Mouse (Mus musculus) cerebellum, adult 8-10 months (tissue): ENCODE measurements around the gene Luzp1.

Source experiments
- DNase-seq: peaks from one replicate; pipeline ENCODE4 v3.0.0; 2022

The Luzp1 gene

DNA sequence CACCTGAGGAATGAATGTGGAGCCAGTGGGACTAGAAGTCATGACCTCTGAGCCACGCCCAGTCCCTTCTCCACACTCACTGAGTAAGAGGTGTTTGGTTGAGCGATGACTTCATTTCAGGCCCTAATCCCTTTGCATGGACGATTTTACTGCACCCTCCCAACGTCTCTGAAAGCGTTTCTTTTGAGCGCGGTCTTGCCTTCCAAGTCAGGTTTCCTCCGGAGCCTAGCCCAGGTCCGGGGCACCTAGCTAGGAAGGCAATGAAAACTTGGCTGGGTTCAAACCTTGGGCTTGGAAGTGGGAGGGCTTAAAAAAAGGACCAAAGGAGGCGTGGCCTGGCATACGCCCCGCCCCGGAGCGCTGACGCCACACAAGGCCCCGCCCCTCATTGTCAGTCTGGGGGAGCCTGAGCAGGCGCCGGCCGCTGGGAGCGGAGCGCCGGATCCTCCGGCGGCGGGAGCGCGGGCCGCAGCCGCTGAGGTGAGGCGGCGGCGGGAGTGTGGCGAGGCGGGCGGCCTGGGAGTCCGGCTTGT is at the start of gene Luzp1:
Luzp1 (plus strand) TSS at position 391 of the 533 bp plus-strand sequence.
- DNase-seq, result peak; percentile 98

DNA sequence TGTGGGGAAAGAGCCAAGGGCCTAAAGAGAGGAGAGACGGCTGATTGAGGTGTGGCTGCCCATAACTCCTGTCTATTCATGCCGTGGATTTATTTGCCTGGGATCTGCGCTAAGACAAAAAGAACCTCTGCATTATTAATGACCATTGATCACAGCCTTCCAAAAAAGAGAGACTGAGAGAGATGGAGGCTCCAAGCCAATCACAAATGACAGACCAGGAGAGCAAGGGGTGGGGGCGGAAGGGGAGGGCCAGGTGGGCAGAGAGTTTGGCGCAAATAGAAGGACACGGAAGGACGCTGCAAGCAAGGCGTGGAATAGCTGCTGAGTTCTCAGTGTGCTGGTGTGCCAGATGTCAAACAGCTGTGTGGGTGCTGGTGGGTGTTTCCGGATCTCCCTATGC is 46.3 kb upstream of the Luzp1 start, which contains the start of gene Htr1d:
Htr1d (plus strand) TSS at position 301 of the 400 bp plus-strand sequence.
- DNase-seq, result no peak

GRCm38 (mm10) chr4:136424120-136424999 is 45.2 kb upstream of the Luzp1 start:
- DNase-seq, result no peak

DNA sequence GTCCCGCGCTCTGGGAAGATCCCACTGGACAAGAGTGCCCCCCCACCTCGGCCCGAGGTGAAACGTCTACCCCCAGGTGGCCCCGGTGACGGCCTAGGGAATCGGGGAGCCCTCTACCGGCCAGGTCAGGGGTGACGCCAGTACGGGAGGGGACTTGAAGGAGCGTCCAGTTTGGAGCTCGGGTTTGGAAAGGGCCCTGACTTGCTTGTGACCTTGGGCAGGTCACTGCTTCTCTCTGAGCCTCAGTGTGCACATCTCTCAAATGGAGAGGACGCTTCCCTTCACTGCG is 44.6 kb upstream of the Luzp1 start:
- peak; percentile 26 for DNase-seq

- no peak for DNase-seq
Measured at GRCm38 (mm10) chr4:136430609-136431375, 38.8 kb upstream of the Luzp1 start.

DNA sequence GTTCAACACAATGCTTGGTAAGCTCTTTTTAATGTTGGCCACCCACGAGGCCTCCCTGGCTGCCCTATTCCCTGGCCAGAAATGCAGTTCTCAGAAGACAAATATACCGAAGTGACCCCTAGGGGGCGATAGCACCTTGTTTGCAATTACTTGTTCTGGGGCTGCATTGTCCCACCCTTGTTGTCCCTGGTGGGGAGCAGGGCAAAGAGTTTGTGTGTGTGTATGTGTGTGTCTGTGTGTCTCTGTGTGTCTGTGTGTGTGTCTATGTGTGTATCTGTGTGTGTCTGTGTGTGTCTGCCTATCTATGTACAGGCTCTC is 38.2 kb upstream of the Luzp1 start:
- DNase-seq, result peak; percentile 49

DNA sequence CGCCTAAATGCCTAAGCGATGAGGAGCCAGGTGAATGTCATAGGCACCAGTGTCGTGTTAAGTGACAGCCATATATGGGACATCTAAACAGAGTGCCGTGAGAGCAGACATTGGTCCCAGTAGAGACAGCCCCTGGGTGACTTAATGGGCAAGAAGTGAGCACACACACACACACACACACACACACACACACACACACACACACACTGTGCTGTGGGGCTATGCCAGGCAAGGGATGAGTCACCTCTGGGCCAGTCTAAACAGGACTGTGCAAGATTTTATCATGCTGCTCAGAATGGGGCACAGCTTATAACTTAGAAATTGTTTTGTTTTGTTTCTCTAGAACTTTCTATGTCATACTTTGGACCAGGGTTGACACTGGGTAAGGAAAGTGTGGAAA is 35.5 kb upstream of the Luzp1 start:
- no peak for DNase-seq

GRCm38 (mm10) chr4:136439106-136439505 is 30.5 kb upstream of the Luzp1 start:
- DNase-seq, result no peak

- no peak for DNase-seq
Measured at GRCm38 (mm10) chr4:136441354-136442043, 28.1 kb upstream of the Luzp1 start.

- DNase-seq, result no peak
Measured at GRCm38 (mm10) chr4:136444561-136444960, 25.0 kb upstream of the Luzp1 start.

GRCm38 (mm10) chr4:136449795-136450194 is 19.8 kb upstream of the Luzp1 start:
- no peak for DNase-seq

- DNase-seq, result no peak
Measured at GRCm38 (mm10) chr4:136450271-136450670, 19.3 kb upstream of the Luzp1 start.

GRCm38 (mm10) chr4:136451564-136451963 is 18.0 kb upstream of the Luzp1 start:
- DNase-seq, result no peak

GRCm38 (mm10) chr4:136452286-136452685 is 17.3 kb upstream of the Luzp1 start:
- no peak for DNase-seq

GRCm38 (mm10) chr4:136452792-136453191 is 16.8 kb upstream of the Luzp1 start:
- no peak for DNase-seq

DNA sequence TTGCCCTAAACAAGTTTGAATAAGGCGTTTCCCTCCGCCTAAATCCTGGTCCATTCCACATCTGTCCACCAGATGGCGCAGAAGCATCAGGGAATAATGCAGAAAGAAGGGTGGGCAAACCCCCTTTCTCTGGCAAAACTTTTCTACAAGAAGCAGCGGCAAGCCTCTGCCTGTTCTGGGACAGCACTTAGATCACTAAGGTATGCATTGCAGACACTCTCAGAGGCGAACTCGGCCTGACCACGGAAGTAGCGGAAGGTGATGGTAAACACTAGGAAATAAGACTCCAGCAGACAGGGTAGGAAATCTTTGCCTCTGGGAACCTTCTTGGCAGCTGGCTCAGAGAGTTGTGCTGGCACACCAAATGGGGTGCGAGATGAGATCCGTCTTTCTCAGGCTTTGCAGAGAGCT is 14.7 kb upstream of the Luzp1 start:
- DNase-seq, result peak; percentile 75

- peak; percentile 22 for DNase-seq
Measured at GRCm38 (mm10) chr4:136456516-136457218, 12.9 kb upstream of the Luzp1 start.

DNA sequence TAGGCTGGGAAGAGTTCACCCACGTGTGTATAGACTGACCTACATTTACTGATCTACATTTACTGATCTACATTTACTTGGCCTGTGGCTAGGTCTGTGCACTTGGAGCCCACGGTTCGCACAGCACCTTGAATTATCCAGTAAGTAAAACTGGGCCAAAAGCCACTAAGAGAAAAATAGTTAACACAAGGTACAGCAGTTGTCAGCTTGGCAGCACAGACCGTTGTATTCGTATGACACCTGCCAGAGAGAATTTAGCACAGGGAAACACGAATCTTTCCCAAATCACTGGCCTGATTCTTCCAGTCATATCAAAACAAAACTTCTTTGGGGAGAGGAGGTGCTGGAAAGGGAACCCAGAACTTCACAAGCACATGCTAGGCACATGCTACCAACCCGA is 11.3 kb upstream of the Luzp1 start:
- no peak for DNase-seq

DNA sequence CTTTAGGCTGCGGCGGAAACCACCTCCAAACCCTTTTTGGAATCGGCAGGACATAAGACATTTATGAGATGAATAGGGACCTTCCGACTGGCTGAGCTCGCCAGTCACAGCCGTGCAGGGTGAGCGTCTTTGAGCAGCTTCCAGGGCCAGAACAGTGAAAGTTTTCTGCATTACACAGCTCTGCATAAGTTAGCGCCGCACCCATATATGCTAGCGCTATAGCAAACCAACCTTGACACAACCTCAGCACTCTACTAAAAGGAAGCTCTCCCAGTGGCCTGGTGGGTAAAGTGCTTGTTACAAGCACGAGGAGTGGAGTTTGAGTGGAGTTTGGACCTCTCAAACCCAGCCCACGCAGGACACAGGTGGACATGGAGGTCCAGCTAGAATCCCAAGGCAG is 10.4 kb upstream of the Luzp1 start:
- no peak for DNase-seq

GRCm38 (mm10) chr4:136461206-136461605 is 8.4 kb upstream of the Luzp1 start:
- no peak for DNase-seq

- no peak for DNase-seq
Measured at GRCm38 (mm10) chr4:136461761-136462085, 7.8 kb upstream of the Luzp1 start.

- DNase-seq, result peak; percentile 72
Measured at GRCm38 (mm10) chr4:136462086-136462838, 7.3 kb upstream of the Luzp1 start, which contains the start of gene 6030445D17Rik. TSS of gene 6030445D17Rik (plus strand) at chr4:136462250.
